Mouse (Mus musculus) myocyte (in vitro differentiated cells): ENCODE results near the gene Wtap. TPM values are rescaled to one million over a fixed set of nuclear protein-coding genes. Genes with fewer than 3 reads are reported as not detected.

Experiments used
- polyA plus RNA-seq: library from polyadenylated mRNA; unstranded; fragments of >200 nt; fragmentation: generic; extraction: Trizol; gene quantifications from one replicate; pipeline ENCODE4 v1.2.1, GENCODE M21; 2012; ENCODE audit warnings: missing spikeins

Wtap gene
- polyA plus RNA-seq, 1 experiment = 21.3 TPM

Other genes starting within 250 kb of the Wtap start
- 21.6 TPM for gene Igf2r, start 224.5 kb downstream of the Wtap start, polyA plus RNA-seq
- gene Mas1, start 126.0 kb downstream of the Wtap start, polyA plus RNA-seq = 0.10 TPM
- gene Mrgprh, start 118.1 kb downstream of the Wtap start, polyA plus RNA-seq = not detected
- gene Pnldc1, start 83.9 kb downstream of the Wtap start, polyA plus RNA-seq = 0.05 TPM
- 237 TPM for gene Tcp1, start 78.5 kb downstream of the Wtap start, polyA plus RNA-seq
- 64.1 TPM for gene Mrpl18, start 77.8 kb downstream of the Wtap start, polyA plus RNA-seq
- gene Acat3, start 53.6 kb downstream of the Wtap start, polyA plus RNA-seq = 0.76 TPM
- gene Acat2, start 33.4 kb downstream of the Wtap start, polyA plus RNA-seq = 81.9 TPM
- gene Sod2, start 12.7 kb upstream of the Wtap start, polyA plus RNA-seq = 172 TPM
- gene Gpr31b, start 58.1 kb upstream of the Wtap start, polyA plus RNA-seq = not detected
- gene Tcp10b, start 66.9 kb upstream of the Wtap start, polyA plus RNA-seq = not detected
- gene Unc93a, start 137.6 kb upstream of the Wtap start, polyA plus RNA-seq = not detected
- gene Smok2a, start 227.0 kb upstream of the Wtap start, polyA plus RNA-seq = not detected
- not detected for gene Smok2b, start 236.1 kb upstream of the Wtap start, polyA plus RNA-seq